Mouse (Mus musculus) CD4-positive, CD25-positive, alpha-beta regulatory T cell, adult 2 months (primary cell): Measurements from ENCODE around the gene Ppa1.
"Not testable (repeated sequence)": the region's sequence is repeated elsewhere in the genome, so short reads cannot be mapped to it uniquely, and the experiment has no call there.

Experiments
- DNase-seq: peaks from one replicate; pipeline ENCODE4 v3.0.0-alpha.2; 2012; ENCODE audit warnings: low read depth, low spot score

Ppa1 gene

GRCm38 (mm10) chr10:61647790-61648736 is at the start of gene Ppa1:
Gene Ppa1 (plus strand): TSS chr10:61648552.
- DNase-seq, result peak; percentile 94

GRCm38 (mm10) chr10:61599556-61600114 is 48.7 kb upstream of the Ppa1 start:
- DNase-seq, result peak; percentile 28

- DNase-seq, result peak; percentile 85
Measured at GRCm38 (mm10) chr10:61602283-61603033, 45.9 kb upstream of the Ppa1 start.

GRCm38 (mm10) chr10:61604376-61605065 is 43.8 kb upstream of the Ppa1 start:
- DNase-seq, result no peak

- DNase-seq, result not testable (repeated sequence)
Measured at GRCm38 (mm10) chr10:61605381-61605780, 43.0 kb upstream of the Ppa1 start.

GRCm38 (mm10) chr10:61605851-61606250 is 42.5 kb upstream of the Ppa1 start:
- DNase-seq, result peak; percentile 86

- DNase-seq, result no peak
Measured at GRCm38 (mm10) chr10:61608233-61608632, 40.1 kb upstream of the Ppa1 start.

GRCm38 (mm10) chr10:61610650-61611235 is 37.6 kb upstream of the Ppa1 start:
- peak; percentile 60 for DNase-seq

- DNase-seq, result no peak
Measured at GRCm38 (mm10) chr10:61614311-61614710, 34.0 kb upstream of the Ppa1 start.

GRCm38 (mm10) chr10:61618528-61618927 is 29.8 kb upstream of the Ppa1 start:
- DNase-seq, result no peak

GRCm38 (mm10) chr10:61621681-61622080 is 26.7 kb upstream of the Ppa1 start:
- DNase-seq, result no peak

- peak; percentile 20 for DNase-seq
Measured at GRCm38 (mm10) chr10:61623874-61624273, 24.5 kb upstream of the Ppa1 start.

- no peak for DNase-seq
Measured at GRCm38 (mm10) chr10:61624771-61625170, 23.6 kb upstream of the Ppa1 start.

- DNase-seq, result peak; percentile 31
Measured at GRCm38 (mm10) chr10:61625381-61626257, 22.7 kb upstream of the Ppa1 start.

- DNase-seq, result no peak
Measured at GRCm38 (mm10) chr10:61626551-61626950, 21.8 kb upstream of the Ppa1 start.

- no peak for DNase-seq
Measured at GRCm38 (mm10) chr10:61627195-61627937, 21.0 kb upstream of the Ppa1 start.

GRCm38 (mm10) chr10:61627938-61628250 is 20.5 kb upstream of the Ppa1 start:
- no peak for DNase-seq

- no peak for DNase-seq
Measured at GRCm38 (mm10) chr10:61632445-61632844, 15.9 kb upstream of the Ppa1 start.

GRCm38 (mm10) chr10:61637055-61637454 is 11.3 kb upstream of the Ppa1 start:
- DNase-seq, result no peak

GRCm38 (mm10) chr10:61640363-61640762 is 8.0 kb upstream of the Ppa1 start:
- no peak for DNase-seq
